Mouse (Mus musculus): ENCODE data around the gene Gm15140.
"Not testable (repeated sequence)": the region's sequence is repeated elsewhere in the genome, so short reads cannot be mapped to it uniquely, and the experiment has no call there.

The Gm15140 gene

DNA sequence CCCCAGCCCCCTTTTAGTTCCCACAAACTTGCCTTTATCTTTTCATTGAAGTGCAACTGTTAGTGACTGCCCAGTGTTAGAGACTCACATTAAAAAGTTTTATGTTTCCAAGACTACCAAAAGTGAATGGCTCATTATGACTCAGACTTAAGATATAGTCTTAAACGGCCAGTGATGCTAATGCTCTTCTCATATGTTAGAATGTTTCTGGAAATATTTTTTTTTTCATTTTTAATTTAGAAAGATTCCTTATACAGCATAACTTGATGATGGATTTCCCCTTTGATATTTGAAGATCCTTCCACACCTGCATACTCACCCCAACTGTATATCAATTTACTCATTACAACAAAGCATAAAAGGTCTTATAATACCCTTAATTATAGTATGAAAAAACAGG, at the start of gene Gm15140:
TSS of gene Gm15140 (minus strand) at position 101 of the 400 bp plus-strand sequence.
- DNase-seq (ENCODE audit: low spot score in 2 of 2), result not testable (repeated sequence)

All from frontal cortex, postnatal 14 days (tissue).